Mouse (Mus musculus) olfactory bulb, adult 2 months (tissue): ENCODE results near the gene Pced1b.

Source experiments
- CTCF ChIP-seq: fragments of 200-500 bp; IDR thresholded peaks from 2 replicates; pipeline ENCODE4 v1.5.1; 2012; ENCODE audit warnings: low read depth, mild to moderate bottlenecking, low read length, moderate library complexity; ENCODE audit not compliant: insufficient read depth
- POLR2A ChIP-seq: fragments of 200-500 bp; IDR thresholded peaks from 2 replicates; pipeline ENCODE4 v1.6.1; 2012; ENCODE audit warnings: mild to moderate bottlenecking, low read depth, low read length, moderate library complexity; ENCODE audit not compliant: insufficient read depth

- TF ChIP-seq CTCF: no peak
- TF ChIP-seq POLR2A: no peak
These were observed 173.4 kb downstream of the Pced1b start for GRCm38 (mm10) chr15:97420292-97420691.
